Mouse (Mus musculus) kidney, postnatal 10 days (tissue): ENCODE results near the gene Crot.
"Not testable (repeated sequence)": the region's sequence is repeated elsewhere in the genome, so short reads cannot be mapped to it uniquely, and the experiment has no call there.

Experiments
- DNase-seq: peaks from one replicate; pipeline ENCODE4 v3.0.0; 2021; ENCODE audit warnings: mixed read lengths

Crot gene

DNA sequence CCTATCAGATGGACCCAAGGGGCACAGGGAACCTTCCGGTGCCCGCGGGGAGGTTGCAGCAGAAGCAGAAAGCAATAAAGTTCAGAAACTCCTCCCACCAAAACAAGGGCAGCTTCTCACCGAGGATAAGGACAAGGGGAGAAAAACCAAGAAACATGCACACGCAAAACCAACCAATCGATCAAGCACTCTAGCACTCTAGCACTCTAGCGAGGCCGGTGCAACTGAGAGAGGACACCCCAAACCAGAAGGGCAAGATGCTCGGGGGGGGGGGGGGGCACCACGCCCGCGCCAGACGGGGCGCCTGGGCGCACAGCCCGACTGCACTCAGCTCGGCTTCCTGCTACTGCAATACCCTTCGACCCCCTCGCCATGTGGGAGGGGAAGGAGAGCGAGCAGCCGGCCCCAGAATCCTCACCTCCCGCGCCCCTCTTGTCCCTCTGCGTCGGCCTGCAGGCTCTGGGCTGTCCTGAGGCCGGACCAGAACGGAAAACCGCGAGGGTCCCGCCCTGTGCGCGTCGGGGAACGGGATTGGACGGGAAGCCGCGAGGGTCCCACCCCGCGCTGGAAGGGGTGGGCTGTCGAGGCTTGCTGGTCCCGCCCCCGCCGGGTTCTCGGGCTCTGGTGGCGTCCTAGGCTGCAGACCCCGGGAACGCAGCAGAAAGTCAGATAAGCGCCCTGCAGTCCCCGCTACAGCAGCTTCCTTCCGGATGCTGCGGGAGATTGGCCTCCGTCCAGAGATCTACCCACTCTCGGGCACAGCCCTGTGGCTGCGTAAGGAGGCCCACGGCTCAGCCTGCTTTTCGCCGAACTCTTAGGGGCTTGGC lies at the start of gene Crot:
Crot (minus strand) TSS at position 639 of the 827 bp plus-strand sequence.
- DNase-seq = peak; percentile 97

DNA sequence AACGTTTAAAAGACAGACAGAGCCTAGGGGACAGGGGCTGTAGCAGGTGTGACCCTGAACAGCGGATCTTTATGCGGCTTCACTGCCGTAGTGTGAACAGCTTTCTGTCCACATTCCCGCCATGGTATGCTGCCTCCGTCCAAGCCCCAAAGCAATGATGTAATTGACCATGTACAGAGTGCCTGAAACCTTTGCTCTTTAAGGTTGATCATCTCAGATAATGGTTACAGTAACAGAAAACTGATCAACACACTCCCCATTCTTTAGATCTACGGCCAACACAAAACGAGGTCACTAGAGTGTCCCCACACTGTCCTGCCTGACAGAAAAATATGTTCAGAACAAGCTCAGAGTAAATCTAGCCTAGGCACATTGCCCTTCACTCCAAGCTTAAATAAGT lies 48.8 kb upstream of the Crot start:
- DNase-seq = no peak

DNA sequence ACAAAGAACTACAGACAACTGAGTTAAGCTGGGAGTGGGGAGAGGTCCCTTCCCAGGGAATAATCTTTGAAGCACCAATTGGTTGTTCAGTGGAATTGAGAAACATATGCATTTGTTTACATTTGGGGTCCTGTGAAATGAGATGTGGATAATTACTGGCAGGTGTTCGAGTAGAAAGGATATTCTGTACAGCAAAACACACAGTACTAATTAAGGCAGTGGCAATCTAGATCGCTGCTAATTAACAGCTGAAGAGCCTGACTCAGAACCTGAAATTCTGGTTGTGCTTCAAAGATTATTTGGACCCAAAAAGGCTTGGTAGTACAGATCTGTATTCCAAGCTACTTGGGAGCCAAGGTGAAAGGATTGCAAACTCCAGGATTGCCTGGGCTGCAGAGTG lies 47.7 kb upstream of the Crot start:
- no peak for DNase-seq

DNA sequence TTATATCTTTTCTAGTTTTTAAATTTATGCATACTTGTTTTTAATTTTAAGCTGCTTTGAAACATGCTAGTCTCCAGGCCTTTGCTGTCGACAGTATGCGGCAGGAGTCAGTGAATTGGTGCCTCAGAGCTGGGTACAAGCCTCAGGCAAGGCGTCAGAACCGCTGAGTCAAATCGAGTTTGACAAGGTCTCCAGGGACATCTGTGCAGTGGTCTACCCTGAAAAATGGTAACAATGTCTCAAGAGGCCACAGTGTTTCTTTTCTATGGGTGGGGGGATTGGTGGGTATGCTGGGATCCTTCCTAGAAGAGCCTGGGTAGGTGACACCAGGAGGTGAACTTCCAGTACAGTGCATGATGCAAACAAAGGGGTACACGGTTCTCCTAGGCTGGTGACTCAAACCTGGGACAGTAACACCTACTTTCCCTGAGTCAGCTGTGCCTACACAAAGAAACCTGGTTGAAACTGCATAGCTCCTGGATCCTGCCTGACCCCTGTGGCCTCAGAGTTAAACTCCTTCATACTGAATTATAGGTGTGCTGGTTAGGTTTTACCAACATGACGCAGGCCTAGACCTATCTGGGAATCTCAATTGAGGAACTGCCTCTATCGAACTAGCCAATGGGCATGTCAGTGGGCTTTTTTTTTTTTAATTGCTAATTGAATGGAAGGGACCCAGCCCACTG lies 46.6 kb upstream of the Crot start:
- DNase-seq = no peak

DNA sequence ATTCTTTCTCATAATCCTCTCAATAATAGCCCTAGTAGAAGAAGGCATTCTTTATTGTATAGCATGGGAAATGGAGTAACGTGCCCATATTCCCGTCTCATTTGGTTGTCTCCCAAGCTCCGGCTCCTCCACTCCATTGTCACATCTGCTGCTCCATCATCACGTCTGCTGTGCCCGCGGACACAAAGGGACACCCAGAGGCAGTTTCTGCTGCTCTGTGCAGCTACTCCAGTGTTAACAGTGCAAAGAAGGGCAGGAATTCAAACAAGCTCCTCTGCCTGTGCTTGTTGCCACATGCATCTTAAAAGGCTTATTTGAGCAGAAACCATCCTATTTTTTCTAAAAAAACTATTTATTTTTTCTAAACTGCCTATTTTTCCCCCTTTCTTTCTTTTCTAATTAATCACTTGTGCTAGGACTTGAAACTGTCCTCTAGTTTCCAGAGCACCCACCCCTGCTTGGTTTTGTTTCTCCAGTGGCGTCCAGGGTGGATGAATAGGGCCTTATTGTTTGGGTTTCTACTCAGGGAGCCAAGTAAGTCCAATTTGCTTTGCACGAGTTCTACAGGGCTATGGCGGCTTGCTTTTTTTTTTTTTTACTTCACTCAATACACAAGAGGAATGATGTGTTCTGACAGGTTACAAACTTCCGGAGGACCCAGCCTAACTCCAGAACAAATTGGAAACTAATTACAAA lies 45.7 kb upstream of the Crot start:
- no peak for DNase-seq

DNA sequence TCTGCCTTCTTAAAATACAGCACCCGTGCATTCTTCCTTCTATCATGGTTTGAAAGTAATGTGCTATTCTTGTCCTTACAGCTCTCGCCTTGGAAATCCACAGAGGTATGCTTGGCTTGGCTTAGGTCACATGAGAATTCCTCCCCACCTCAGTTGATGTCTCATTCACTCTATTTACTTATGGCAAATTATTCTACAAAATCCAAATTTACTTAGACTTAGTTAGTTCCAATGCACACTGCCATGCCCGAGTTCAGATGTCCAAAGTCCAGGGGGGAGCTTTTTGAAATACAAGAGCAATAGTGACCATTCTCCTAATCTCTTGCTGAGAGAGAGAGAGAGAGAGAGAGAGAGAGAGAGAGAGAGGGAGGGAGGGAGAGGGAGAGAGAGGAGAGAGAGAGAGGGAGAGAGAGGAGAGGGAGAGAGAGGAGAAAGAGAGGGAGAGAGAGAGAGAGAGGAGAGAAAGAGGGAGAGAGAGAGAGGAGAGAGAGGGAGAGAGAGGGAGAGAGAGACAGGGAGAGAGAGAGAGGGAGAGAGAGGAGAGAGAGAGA lies 43.6 kb upstream of the Crot start:
- no peak for DNase-seq

DNA sequence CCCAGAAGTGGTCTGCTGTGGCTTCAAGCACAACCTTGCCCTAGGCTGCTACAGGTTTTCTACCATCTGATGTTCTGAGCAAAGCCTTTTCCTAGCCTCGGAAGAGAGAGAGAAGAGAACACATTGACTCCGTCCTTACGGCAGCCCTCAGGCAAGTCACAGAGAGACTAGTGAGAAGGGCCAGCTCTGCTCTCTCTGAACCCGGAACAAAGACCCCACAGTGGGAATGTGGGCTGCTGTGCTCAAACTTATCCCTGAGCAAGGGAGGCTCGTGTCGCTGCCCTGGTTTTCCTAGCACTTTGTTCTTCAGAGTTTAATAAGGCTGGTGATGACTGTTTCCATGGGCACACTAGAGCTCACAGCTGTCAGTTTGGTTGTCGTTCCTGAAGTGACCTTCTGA lies 42.9 kb upstream of the Crot start:
- DNase-seq = no peak

DNA sequence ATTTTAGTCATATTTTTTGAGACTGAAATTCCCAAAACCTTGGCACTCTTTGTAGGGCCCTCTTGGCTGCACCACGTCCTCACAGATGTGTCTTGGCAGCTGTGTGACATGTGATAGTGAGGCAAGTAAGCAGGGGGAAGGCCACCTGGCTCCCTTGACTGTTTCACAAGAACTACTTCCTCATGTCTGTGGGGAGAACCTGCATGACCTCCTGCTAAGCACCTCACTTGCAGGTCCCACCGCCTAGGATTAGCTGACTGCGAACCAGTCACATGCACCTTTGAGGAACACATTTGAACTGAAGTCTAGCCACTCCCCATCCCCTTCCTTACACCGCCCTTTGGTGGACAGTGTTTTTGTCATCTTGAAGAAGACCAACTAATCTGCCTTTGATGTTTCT lies 40.2 kb upstream of the Crot start:
- no peak for DNase-seq

DNA sequence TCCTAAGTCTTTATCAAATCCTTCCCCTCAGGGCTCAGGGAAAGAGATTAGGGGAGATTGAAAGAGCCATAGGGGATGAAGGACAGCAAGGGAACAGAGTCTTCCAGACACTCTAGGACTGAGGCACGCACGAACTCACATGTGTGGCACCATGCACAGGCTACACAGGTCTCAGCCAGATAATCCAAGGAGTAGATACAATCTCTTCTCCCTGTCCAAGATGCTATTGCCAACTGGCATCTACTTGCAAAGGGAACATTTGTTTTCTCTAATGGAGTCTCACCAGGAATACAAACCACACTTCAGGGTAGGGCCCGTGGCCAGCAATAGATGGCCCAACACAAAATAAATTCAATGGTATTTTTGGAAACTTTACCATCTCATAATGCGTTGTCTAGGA lies 38.3 kb upstream of the Crot start:
- no peak for DNase-seq

DNA sequence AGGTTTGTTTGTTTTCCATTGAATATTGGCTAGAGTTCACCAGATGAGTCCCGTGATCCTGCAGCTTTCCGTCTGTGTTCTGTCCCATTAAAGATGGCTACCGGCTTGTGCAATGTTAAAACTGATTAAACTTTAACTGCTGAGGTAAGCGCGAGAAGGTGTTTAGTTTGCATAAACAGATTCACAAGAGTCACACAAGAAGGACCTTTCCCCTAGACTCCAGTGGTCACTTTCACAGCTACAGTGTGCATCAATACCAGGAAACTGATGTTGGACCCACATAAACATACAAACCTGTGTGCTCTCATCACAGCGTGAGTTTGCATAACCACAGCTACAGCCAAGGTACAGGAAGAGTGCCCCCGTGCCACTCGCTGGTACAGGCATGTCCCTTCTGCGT lies 37.4 kb upstream of the Crot start:
- peak; percentile 16 for DNase-seq

DNA sequence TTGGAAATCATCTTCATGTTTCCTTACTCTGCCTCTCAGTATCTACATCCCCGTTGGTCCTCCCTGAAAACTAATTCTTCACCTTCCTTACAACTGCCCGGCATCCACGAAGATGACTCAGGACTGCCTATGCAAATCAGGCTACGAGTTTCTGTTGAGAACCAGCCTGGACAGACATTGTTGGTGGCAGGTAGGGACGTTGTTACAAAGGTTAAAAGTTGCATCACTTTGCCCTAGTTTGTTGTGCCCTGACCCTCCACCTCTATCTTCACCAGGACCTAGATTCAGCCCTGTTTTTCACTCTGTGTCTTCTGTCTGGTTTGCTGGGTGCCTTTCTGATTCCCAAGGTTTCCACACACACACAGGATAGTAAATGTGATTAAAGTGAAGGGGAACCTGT lies 36.7 kb upstream of the Crot start:
- no peak for DNase-seq

DNA sequence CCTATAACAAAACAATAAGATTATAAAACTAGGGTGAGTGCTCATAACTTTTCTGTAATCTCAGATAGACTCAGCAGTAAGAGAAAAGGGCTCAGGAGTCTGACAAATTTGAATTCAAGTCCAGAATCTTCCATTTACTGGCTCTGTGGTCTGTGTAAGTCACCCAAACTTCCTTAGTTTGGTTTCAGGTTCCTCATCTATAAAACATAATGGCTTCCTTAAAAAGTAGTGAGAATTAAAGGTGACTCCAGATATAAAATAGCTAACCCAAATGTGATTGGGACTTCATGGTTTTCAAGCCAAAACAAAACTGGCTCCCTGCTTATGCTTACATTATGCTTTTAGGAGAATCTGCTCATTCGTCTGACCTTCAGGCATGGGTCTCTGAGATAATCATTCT lies 35.5 kb upstream of the Crot start:
- DNase-seq = no peak

DNA sequence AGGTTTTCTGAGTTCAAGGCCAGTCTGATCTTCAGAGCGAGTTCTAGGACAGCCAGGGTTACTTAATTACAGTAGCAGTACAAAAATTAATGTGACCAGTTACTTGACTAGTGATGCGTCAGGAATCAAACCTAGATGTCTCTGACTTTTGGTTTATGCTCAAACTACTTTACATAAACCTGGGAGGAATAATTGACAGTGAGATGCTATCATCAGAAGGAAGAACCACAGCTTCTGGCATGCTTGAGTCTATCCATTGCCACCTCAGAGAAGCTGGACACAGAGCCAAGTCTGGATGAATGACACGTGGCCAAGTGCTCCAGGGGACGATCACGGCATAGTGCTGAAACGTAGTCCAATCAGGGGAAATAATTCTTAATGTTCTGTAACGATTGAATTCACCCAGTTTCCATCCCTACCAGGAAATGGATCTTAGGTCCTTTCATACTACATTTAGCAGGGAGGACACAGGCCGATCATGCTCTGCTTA lies 35.0 kb upstream of the Crot start:
- no peak for DNase-seq

DNA sequence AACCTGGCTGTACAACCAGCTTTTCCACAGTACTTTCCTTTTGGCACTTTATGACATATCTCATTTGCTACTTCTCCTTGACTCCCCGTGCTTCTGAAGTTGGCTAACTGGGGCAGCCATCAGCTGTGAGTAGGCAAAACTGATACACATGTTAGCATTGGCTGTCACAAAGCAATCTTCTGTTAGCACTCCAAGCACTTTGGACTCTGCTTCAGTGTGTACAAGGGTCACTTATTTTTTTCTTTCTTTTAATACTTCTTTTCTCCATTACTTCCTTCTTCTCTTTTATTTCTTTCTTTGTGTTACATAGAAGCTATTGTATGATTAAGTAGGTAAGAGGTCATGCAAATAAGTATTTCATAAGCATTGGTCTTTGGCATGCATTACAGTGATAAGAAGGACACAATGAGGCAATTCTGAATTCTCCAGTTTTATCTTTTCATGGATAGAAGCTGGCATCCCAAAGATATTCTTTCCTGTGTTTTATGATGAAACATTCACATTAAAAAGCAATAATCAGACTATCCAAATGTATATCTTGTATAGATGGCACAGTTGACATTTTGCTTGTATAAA lies 31.2 kb upstream of the Crot start:
- DNase-seq = no peak

DNA sequence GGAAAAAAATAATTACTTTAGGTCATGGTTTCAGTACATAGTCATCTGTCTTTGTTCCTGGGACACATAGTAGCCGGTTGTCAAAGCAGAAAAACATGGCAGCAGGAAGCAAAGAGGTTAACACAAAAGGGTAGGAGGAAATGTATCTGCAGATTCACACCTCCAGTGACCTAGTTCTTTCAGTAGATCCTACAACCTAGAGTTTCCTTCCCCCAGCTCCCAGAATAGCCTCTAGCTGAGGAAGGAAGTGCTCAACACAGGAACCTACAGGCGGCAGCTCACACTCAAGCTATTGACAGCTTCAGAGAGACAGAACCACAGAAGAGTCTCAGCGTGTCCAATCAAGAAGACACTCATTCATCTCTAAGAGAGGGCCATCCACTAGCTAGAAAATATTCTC lies 18.2 kb upstream of the Crot start:
- DNase-seq = no peak

DNA sequence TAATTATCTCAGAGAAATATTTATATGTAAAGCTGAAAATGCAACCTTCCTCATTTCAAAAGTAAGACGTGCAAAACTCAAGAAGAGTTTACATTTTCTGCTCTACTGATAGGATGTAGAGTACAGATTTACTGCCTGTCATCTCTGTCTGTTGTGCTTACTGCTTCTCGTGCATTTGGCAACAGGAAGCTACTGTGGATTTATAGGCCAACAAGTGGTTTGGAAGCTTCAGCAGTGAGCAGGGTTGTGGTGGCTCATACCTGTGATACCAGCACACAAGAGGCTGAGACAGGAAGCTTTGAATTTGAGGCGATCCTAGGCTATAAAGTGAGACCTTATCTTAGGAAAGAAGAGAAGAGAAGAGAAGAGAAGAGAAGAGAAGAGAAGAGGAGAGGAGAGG lies 17.6 kb upstream of the Crot start:
- DNase-seq = no peak

DNA sequence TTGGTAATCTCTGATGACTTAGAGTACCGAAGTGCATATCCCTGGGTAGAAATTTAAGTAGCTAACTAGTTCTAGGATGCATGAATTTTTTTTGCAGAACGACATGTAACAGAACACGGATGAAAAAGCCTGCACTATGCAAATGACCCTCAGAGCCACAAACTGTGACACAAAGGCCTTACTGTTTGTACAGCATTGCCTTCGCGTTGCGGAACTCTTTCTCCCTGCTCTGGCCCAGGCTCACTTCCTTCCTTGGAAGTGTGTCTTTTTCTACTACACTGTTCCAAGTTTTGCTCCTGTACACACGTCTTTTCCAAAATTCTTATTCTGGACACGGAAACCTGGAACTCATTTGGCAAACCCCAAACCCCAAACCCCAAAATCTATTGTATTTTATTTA lies 14.2 kb upstream of the Crot start:
- no peak for DNase-seq

DNA sequence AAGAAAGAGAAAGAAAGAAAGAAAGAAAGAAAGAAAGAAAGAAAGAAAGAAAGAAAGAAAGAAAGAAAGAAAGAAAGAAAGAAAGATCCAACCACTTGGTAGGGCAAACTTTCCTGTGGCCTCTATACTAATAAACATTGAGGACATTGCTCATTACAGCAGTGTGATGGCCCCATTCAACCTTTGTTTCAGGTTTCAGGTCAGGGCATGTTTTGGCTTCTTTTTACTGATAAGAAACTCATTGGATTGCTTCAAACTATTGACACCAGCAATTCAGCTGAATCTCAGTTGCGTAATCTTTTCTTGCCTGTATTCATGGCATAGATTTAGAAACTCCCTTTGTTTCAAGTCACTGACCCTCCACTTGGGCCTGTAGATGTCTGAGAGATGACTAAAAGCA lies 13.0 kb upstream of the Crot start:
- DNase-seq = no peak

DNA sequence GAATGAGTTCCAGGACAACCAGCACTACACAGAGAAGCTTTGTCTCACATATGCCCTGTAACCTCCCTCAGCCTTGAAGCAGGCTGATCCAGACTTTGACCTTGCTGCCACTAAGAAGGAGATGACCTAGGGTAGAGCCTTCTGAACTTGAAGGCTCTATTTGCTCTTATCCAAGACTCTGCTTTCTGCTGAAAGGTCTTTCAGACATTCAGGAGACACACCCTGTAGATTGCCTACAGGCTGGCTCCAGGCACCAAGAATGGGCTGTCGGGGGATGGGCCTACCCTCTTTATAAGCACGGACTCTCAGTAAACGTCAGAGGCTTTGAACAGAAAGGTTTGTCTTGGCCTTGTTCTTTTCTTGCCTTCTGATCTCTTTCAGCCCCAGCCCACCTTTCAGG lies 9.5 kb upstream of the Crot start:
- not testable (repeated sequence) for DNase-seq

DNA sequence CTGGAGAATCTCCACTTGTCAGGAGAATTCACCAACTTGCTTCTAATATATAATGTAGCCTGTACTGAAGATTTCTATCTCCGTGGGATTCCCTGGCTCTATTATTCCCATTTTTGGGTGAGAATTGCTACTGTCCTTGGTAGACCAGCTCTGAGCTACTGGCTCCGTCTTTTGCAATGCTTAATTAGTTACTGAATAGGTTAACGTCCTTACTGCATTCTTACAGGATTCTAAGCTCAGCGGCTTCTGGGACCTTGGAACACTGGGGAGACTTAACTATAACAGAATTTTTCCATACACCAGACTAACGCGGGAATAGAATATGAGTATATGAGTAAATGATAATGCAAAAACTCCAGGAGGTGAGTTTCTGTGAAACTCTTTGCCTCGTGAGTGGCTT lies 2.9 kb upstream of the Crot start:
- not testable (repeated sequence) for DNase-seq

DNA sequence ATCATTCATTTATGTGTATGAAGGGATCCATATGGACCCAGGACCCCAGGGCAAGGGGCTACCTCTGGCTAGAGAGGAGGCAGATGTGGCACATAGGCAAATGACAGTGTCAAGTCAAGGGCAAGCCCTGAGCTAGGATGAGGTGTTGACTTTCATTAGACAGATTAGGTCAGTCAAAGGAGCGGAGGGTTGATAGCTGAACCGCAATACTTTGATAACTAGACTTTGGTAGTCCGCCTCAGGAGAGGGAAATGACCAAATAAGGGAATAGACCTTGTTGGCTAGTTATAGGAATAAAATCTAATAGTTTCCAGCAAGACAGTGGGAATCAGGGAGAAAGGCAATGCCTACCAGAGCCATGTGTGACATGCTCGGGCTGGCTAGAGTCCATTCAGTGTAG lies 2.0 kb upstream of the Crot start:
- no peak for DNase-seq

DNA sequence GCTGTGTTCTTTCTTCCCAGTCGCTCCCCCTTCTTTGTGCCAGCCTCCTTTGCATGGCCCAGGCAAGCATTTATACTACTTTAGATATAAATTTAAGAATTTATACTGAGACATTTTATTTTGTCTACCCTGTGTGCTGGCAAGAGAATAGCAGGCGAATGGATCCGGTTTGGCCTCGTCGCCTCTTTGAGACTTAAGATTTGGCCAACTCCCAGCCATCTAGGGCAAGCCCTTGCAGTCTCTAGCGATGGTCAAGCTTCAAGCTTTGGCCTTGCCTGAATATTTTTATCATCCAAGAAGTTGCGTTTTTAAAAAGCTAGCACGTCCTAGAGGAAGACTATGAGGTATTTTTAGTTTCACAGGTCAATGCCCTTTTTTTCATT lies 380 bp upstream of the Crot start:
- no peak for DNase-seq
